Mouse (Mus musculus): ENCODE data around the gene Card10.

- TF ChIP-seq CTCF (IDR thresholded peaks at IDR 0.05; ENCODE audit: borderline replicate concordance, insufficient read depth, low read depth, low read length): no peak
- no peak for TF ChIP-seq POLR2A (IDR thresholded peaks at IDR 0.05; ENCODE audit: borderline replicate concordance, insufficient read depth, low read length)
Measured at GRCm38 (mm10) chr15:78755226-78755625, 47.6 kb downstream of the Card10 start.

Measured in cerebellum, adult 2 months (tissue).